Mouse (Mus musculus): ENCODE results near the gene Lrrc45. TPM values are rescaled to one million over a fixed set of nuclear protein-coding genes. Genes with fewer than 3 reads are reported as not detected.
A peak's percentile ranks its signal among the peaks of the same experiment; 100 is the strongest.

Gene Lrrc45
- polyA plus RNA-seq, 1 experiment, result 13.5 TPM

DNA sequence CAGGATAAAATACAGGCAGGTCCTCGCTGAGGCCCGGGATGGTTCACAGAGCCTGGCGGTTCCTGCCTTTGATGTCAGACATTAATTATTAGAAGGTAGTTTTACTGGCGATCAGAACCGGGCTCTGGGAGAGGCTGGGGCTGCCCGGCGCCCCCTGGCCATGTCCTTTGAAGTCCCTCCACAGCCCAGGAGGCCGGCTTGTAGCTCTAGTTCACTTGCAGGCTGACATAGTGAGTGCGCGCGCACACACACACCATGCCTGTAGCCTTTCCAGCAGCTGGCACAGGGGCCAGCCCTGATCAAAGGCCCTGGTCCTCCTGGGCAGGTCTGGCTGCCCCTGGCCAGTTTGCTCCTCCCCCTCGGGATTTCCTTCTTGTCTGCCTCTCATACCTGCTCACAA is 18.1 kb upstream of the Lrrc45 start:
- Histone ChIP-seq H3K79me2 (ENCODE audit: control insufficient read depth, insufficient read depth) (peaks cover 78% of the 10 kb centered on the region), H3K36me3 (ENCODE audit: control insufficient read depth, insufficient read depth) (peaks cover 52% of the 10 kb centered on the region)

DNA sequence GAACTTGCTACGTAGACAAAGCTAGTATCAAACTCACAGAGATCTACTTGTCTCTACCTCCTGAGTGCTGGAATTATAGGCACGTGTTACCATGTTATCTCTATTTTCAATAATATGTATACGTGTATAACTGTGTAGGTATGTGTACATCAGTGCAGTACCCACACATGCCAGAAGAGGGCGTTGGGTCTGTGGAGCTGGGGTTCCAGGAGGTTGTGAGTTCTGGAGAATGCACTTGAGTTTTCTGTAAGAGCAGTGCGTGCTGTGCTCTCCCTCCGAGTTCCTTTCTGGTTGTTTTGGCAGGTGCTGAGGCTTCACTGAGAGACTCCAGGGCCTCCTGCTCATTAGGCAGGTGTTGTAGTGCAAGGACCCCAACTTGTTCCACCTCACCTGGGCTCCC is 17.2 kb upstream of the Lrrc45 start:
- Histone ChIP-seq H3K36me3 (ENCODE audit: control insufficient read depth, insufficient read depth) (peaks cover 55% of the 10 kb centered on the region), H3K4me3 (ENCODE audit: insufficient read depth, poor library complexity, severe bottlenecking) (no peak overlapping the region), H3K79me2 (ENCODE audit: control insufficient read depth, insufficient read depth) (peaks cover 82% of the 10 kb centered on the region), H3ac (ENCODE audit: control insufficient read depth, insufficient read length, low read depth) (no peak overlapping the region), H3K27me3 (ENCODE audit: control insufficient read depth, insufficient read depth, insufficient read length) (no peaks in the 10 kb centered on the region), H3K79me3 (ENCODE audit: low read depth) (peaks cover 15% of the 10 kb centered on the region)
- no peak for TF ChIP-seq MYOG (IDR thresholded peaks at IDR 0.05; ENCODE audit: control insufficient read depth, extremely low read depth, insufficient read length)
- no peak for TF ChIP-seq CEBPB (IDR thresholded peaks at IDR 0.05; ENCODE audit: low read depth)
- TF ChIP-seq MAX (IDR thresholded peaks at IDR 0.05), result no peak
- TF ChIP-seq USF1 (IDR thresholded peaks at IDR 0.05; ENCODE audit: low read depth), result no peak
- no peak for TF ChIP-seq FOSL1 (IDR thresholded peaks at IDR 0.05; ENCODE audit: insufficient read depth, low read length, poor library complexity, severe bottlenecking)
- TF ChIP-seq CTCF (IDR thresholded peaks at IDR 0.05; ENCODE audit: control insufficient read depth, insufficient read depth, insufficient read length), result no peak
- no peak for TF ChIP-seq MYOD1 (IDR thresholded peaks at IDR 0.05; ENCODE audit: control insufficient read depth, insufficient read length, low read depth)

More for the DNA sequence above, 18.1 kb upstream of the Lrrc45 start:
- no peak overlapping the region for H3ac ChIP-seq (ENCODE audit: control insufficient read depth, insufficient read length, low read depth)
- H3K79me3 ChIP-seq (ENCODE audit: low read depth), result peaks cover 19% of the 10 kb centered on the region
- no peak for TF ChIP-seq USF1 (IDR thresholded peaks at IDR 0.05; ENCODE audit: low read depth)
- TF ChIP-seq CTCF (IDR thresholded peaks at IDR 0.05; ENCODE audit: control insufficient read depth, insufficient read depth, insufficient read length), result no peak
- TF ChIP-seq MYOG (IDR thresholded peaks at IDR 0.05; ENCODE audit: control insufficient read depth, extremely low read depth, insufficient read length), result no peak
- no peak for TF ChIP-seq MAX (IDR thresholded peaks at IDR 0.05)
- TF ChIP-seq FOSL1 (IDR thresholded peaks at IDR 0.05; ENCODE audit: insufficient read depth, low read length, poor library complexity, severe bottlenecking), result no peak
- no peak for TF ChIP-seq CEBPB (IDR thresholded peaks at IDR 0.05; ENCODE audit: low read depth)
- TF ChIP-seq MYOD1 (IDR thresholded peaks at IDR 0.05; ENCODE audit: control insufficient read depth, insufficient read length, low read depth), result no peak
- no peaks in the 10 kb centered on the region for H3K27me3 ChIP-seq (ENCODE audit: control insufficient read depth, insufficient read depth, insufficient read length)
- no peak overlapping the region for H3K4me3 ChIP-seq (ENCODE audit: insufficient read depth, poor library complexity, severe bottlenecking)

DNA sequence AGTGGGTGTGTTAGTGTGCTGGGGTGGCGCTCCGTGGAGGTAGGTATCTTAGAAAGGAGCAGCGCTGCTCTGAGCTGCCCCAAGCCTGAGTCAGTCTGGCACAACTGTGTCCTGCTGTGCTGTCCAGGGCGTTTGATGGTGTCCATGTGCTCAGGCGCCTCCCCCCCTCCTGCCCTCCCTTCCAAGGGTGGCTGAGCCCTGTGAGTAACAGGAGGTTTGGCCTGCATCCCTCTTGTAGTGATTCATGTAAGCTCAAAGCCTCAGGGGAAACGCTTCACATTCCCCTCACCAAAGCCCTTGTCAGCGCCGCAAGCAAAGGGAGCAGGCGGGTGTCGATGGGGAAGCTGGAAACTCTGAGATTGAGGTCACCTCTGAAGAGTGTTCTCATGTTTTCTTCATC is 16.0 kb upstream of the Lrrc45 start:
- Histone ChIP-seq H3K27me3 (ENCODE audit: control insufficient read depth, insufficient read depth, insufficient read length) (no peaks in the 10 kb centered on the region), H3K36me3 (ENCODE audit: control insufficient read depth, insufficient read depth) (peaks cover 54% of the 10 kb centered on the region), H3K79me3 (ENCODE audit: low read depth) (peaks cover 15% of the 10 kb centered on the region), H3ac (ENCODE audit: control insufficient read depth, insufficient read length, low read depth) (no peak overlapping the region), H3K79me2 (ENCODE audit: control insufficient read depth, insufficient read depth) (peaks cover 71% of the 10 kb centered on the region), H3K4me3 (ENCODE audit: insufficient read depth, poor library complexity, severe bottlenecking) (no peak overlapping the region)
- TF ChIP-seq MAX (IDR thresholded peaks at IDR 0.05) (peak; percentile 98), MYOD1 (IDR thresholded peaks at IDR 0.05; ENCODE audit: control insufficient read depth, insufficient read length, low read depth) (peak; percentile 51), FOSL1 (IDR thresholded peaks at IDR 0.05; ENCODE audit: insufficient read depth, low read length, poor library complexity, severe bottlenecking) (peak; percentile 12), USF1 (IDR thresholded peaks at IDR 0.05; ENCODE audit: low read depth) (no peak)

- Histone ChIP-seq H3K27me3 (ENCODE audit: control insufficient read depth, insufficient read depth, insufficient read length) (no peaks in the 10 kb centered on the region), H3ac (ENCODE audit: control insufficient read depth, insufficient read length, low read depth) (peak overlapping the region; percentile 22), H3K36me3 (ENCODE audit: control insufficient read depth, insufficient read depth) (peaks cover 36% of the 10 kb centered on the region), H3K79me3 (ENCODE audit: low read depth) (peaks cover 5% of the 10 kb centered on the region), H3K4me3 (ENCODE audit: insufficient read depth, poor library complexity, severe bottlenecking) (no peak overlapping the region), H3K79me2 (ENCODE audit: control insufficient read depth, insufficient read depth) (peaks cover 25% of the 10 kb centered on the region)
- no peak for TF ChIP-seq MAX (IDR thresholded peaks at IDR 0.05)
- peak; percentile 39 for TF ChIP-seq CTCF (IDR thresholded peaks at IDR 0.05; ENCODE audit: control insufficient read depth, insufficient read depth, insufficient read length)
- TF ChIP-seq MYOG (IDR thresholded peaks at IDR 0.05; ENCODE audit: control insufficient read depth, extremely low read depth, insufficient read length), result no peak
- TF ChIP-seq MYOD1 (IDR thresholded peaks at IDR 0.05; ENCODE audit: control insufficient read depth, insufficient read length, low read depth), result no peak
- peak; percentile 2 for TF ChIP-seq FOSL1 (IDR thresholded peaks at IDR 0.05; ENCODE audit: insufficient read depth, low read length, poor library complexity, severe bottlenecking)
These were observed 9.8 kb upstream of the Lrrc45 start for GRCm38 (mm10) chr11:120703696-120704454.

DNA sequence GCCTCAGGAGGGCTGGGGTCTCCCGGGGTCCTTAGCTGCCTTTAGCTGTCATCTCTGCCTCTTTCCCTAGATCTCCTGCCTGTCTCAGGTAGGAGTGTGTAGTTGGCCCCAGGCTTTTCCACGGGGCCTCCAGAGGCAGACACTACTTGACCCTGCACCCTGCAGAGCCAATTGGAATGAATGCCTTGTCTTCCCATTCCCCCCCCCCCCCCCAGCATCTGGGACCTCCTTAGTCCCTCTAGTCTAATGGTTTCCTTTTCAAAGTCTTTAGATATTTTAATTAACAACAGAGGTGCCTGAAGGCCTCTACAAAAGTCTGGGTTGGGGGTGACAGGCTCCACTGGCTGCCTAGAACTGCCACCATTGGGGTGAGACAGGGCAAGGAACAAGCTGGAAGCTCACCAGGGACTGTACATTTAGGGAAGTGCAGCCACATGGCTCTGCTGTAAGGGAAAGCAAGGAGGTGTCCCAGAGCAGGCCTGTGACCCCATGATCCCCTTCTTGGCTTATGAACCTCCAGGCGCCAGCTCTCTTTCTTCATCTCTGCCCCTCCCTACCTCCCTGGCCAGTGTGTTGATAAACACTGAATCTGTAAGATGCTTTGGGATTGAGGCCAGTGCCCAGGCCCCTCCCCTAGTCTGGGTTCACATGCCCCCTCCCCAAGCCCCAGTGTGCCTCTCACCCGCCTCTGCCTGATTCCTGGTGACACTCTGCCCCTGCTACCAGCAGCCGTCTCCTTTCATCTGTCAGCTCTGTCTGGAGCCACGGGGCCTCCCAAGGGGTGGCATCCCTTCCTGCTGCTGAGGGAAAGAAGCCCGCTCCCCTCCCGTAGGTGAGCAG is 9.0 kb upstream of the Lrrc45 start:
- Histone ChIP-seq H3K4me3 (ENCODE audit: insufficient read depth, poor library complexity, severe bottlenecking) (no peak overlapping the region), H3K79me2 (ENCODE audit: control insufficient read depth, insufficient read depth) (peaks cover 17% of the 10 kb centered on the region), H3K79me3 (ENCODE audit: low read depth) (no peaks in the 10 kb centered on the region), H3K27me3 (ENCODE audit: control insufficient read depth, insufficient read depth, insufficient read length) (no peaks in the 10 kb centered on the region), H3ac (ENCODE audit: control insufficient read depth, insufficient read length, low read depth) (peak overlapping the region; percentile 22), H3K36me3 (ENCODE audit: control insufficient read depth, insufficient read depth) (peaks cover 39% of the 10 kb centered on the region)
- TF ChIP-seq MAX (IDR thresholded peaks at IDR 0.05) (no peak), CTCF (IDR thresholded peaks at IDR 0.05; ENCODE audit: control insufficient read depth, insufficient read depth, insufficient read length) (no peak), MYOD1 (IDR thresholded peaks at IDR 0.05; ENCODE audit: control insufficient read depth, insufficient read length, low read depth) (no peak), USF1 (IDR thresholded peaks at IDR 0.05; ENCODE audit: low read depth) (no peak), MYOG (IDR thresholded peaks at IDR 0.05; ENCODE audit: control insufficient read depth, extremely low read depth, insufficient read length) (no peak), CEBPB (IDR thresholded peaks at IDR 0.05; ENCODE audit: low read depth) (no peak), FOSL1 (IDR thresholded peaks at IDR 0.05; ENCODE audit: insufficient read depth, low read length, poor library complexity, severe bottlenecking) (no peak)

All from C2C12 (cell line).